Mouse (Mus musculus): ENCODE results near the gene Tchp.

DNA sequence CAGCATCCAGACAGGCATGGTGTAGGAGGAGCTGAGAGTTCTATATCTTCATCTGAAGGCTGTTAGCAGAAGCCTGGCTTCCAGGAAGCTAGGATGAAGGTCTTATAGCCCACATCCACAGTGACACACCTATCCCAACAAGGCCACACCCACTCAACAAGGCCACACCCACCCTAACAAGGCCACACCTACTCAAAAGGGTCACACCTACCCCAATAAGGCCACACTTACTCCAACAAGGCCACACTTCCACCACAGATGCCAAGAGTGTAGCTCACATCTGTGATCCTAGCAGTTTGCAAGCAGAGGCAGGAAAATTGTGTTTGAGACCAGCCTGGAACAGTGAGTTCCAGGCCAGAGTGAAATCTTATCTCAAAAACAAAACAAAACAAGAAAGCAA lies 19.7 kb upstream of the Tchp start:
- TF ChIP-seq ZC3H11A (IDR thresholded peaks at IDR 0.05; ENCODE audit: borderline replicate concordance, low read depth, low read length): no peak
- no peak for TF ChIP-seq ZNF384 (IDR thresholded peaks at IDR 0.05; ENCODE audit: low read depth, low read length)
- TF ChIP-seq MAFK (IDR thresholded peaks at IDR 0.05; ENCODE audit: insufficient read depth, low read depth, low read length): no peak
- TF ChIP-seq CHD2 (IDR thresholded peaks at IDR 0.05; ENCODE audit: low read depth, low read length): no peak
- no peak for TF ChIP-seq HCFC1 (IDR thresholded peaks at IDR 0.05; ENCODE audit: borderline replicate concordance, insufficient read depth, low read length)

Data from ES-E14 (cell line).